Mouse (Mus musculus) heart, adult 2 months (tissue): ENCODE data around the gene Txnrd1. TPM values are rescaled to one million over a fixed set of nuclear protein-coding genes. Genes with fewer than 3 reads are reported as not detected.

Experiments
- DNase-seq, 2 experiments: peaks; one replicate each; pipeline ENCODE4 v3.0.0; 2021
- H3K27ac ChIP-seq: fragments of 200-600 bp; 2 replicates; pipeline ENCODE4 v1.8.1; 2022
- H3K27me3 ChIP-seq: fragments of 200-500 bp; 2 replicates; pipeline ENCODE4 v1.6.1; 2012; ENCODE audit warnings: mild to moderate bottlenecking, low read length, inconsistent platforms, mixed read lengths; ENCODE audit not compliant: control insufficient read depth, insufficient read depth
- H3K36me3 ChIP-seq: fragments of 200-500 bp; 2 replicates; pipeline ENCODE4 v1.6.1; 2012; ENCODE audit warnings: low read length, inconsistent platforms; ENCODE audit not compliant: control insufficient read depth, insufficient read depth
- H3K4me1 ChIP-seq: fragments of 200-500 bp; 2 replicates; pipeline ENCODE4 v1.6.1; 2011; ENCODE audit warnings: low read length; ENCODE audit not compliant: control insufficient read depth, insufficient read depth
- H3K4me3 ChIP-seq: fragments of 200-600 bp; 2 replicates; pipeline ENCODE4 v1.8.1; 2022
- H3K79me2 ChIP-seq: fragments of 200-500 bp; replicated peaks from 2 replicates; pipeline ENCODE4 v1.6.1; 2012; ENCODE audit warnings: mild to moderate bottlenecking, inconsistent platforms, low read length, moderate library complexity, mixed read lengths; ENCODE audit not compliant: control insufficient read depth, insufficient read depth
- H3K9ac ChIP-seq: fragments of 200-500 bp; 2 replicates; pipeline ENCODE4 v1.6.1; 2012; ENCODE audit warnings: low read depth, mild to moderate bottlenecking, control low read depth, inconsistent platforms, low read length, mixed read lengths
- CTCF ChIP-seq: fragments of 200-600 bp; IDR thresholded peaks from 2 replicates; pipeline ENCODE4 v1.8.1; 2022; ENCODE audit warnings: antibody characterized with exemption, mild to moderate bottlenecking, moderate library complexity
- EP300 ChIP-seq: fragments of 200-500 bp; IDR thresholded peaks from 2 replicates; pipeline ENCODE4 v1.6.1; 2011; ENCODE audit warnings: low read depth, low read length, control low read depth; ENCODE audit not compliant: insufficient read depth
- POLR2A ChIP-seq: fragments of 200-500 bp; IDR thresholded peaks from 2 replicates; pipeline ENCODE4 v1.6.1; 2011; ENCODE audit warnings: mild to moderate bottlenecking, low read depth, low read length, control low read depth; ENCODE audit not compliant: insufficient read depth
- WGBS: fragments of 180-500 bp; shearing (Covaris S2); methylation state at CpG from one replicate; pipeline ENCODE4 v1.1.7; 2018; 5-methylcytosine and 5-hydroxymethylcytosine counted together
- intact Hi-C: fragments of 180-260 bp; cut with DNase I; formaldehyde crosslinking; loops from one replicate; pipeline ENCODE4 v1.15.1; 2025
- polyA plus RNA-seq: library from polyadenylated mRNA; depleted of rRNA; stranded (reverse); fragments of >200 nt; gene quantifications from 2 replicates; pipeline ENCODE4 v1.2.3, GENCODE M21; 2012; rRNA removed
- total RNA-seq, 2 experiments: library from RNA; stranded (reverse); gene quantifications; 2 replicates each; pipeline ENCODE4 v1.2.3; 2021

Txnrd1 gene
- total and polyA plus RNA-seq, 3 experiments = 21.3 to 61.1 (median 56.8) TPM

DNA sequence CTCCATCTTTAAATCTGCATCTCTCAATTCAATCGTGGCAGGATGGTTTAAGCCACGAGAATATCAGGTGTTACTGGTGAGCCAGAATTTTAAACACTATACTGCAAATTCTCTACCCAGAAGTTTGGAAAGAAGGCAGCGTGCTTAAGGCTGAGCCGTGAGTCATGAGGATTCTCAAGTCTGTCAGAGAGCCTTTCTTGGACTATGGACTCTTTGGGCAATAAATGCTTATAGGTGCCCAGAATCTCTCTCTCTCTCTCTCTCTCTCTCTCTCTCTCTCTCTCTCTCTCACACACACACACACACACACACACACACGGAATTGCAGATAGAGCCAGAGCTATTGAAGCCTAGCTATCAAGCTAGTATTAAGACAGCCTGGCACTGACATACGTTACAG is 102.0 kb downstream of the Txnrd1 start:
- H3K27me3 ChIP-seq = no peaks in the 10 kb centered on the region
- no peak overlapping the region for H3K9ac ChIP-seq
- DNase-seq = no peak
- TF ChIP-seq EP300 = no peak
- TF ChIP-seq CTCF = no peak
- no peak for TF ChIP-seq POLR2A
- WGBS = 80% methylated on average over 6 of the region's 6 CpGs
- no peaks in the 10 kb centered on the region for H3K79me2 ChIP-seq
- no peaks in the 10 kb centered on the region for H3K4me1 ChIP-seq
- intact Hi-C loops = no loop called here
- no peak overlapping the region for H3K27ac ChIP-seq
- H3K4me3 ChIP-seq = no peak overlapping the region
- H3K36me3 ChIP-seq = no peaks in the 10 kb centered on the region

Other genes with a start within 250 kb of the Txnrd1 start
- 10 to 100 TPM; 22.3 to 29.5 TPM for gene 1190007I07Rik, start 210.7 kb upstream of the Txnrd1 start, total RNA-seq
- gene 1190007I07Rik, start 210.7 kb upstream of the Txnrd1 start, polyA plus RNA-seq = 29.5 and 44.6 TPM in 2 replicates
- gene Tdg, start 204.1 kb upstream of the Txnrd1 start, total RNA-seq = 10 to 100 TPM in 1 of 2 experiments, 1 to 10 TPM in 1; 9.8 to 11.1 TPM
- 10.5 and 16.7 TPM in 2 replicates for gene Tdg, start 204.1 kb upstream of the Txnrd1 start, polyA plus RNA-seq
- 1 to 10 TPM; 2.2 to 2.8 TPM for gene Glt8d2, start 143.3 kb upstream of the Txnrd1 start, total RNA-seq
- gene Glt8d2, start 143.3 kb upstream of the Txnrd1 start, polyA plus RNA-seq = 3.0 and 3.5 TPM in 2 replicates
- 10 to 100 TPM; 29.1 to 29.8 TPM for gene Hcfc2, start 137.8 kb upstream of the Txnrd1 start, total RNA-seq
- 11.2 and 19.6 TPM in 2 replicates for gene Hcfc2, start 137.8 kb upstream of the Txnrd1 start, polyA plus RNA-seq
- 10 to 100 TPM; 13.9 to 14.1 TPM for gene Nfyb, start 69.8 kb upstream of the Txnrd1 start, total RNA-seq
- 7.5 and 11.9 TPM in 2 replicates for gene Nfyb, start 69.8 kb upstream of the Txnrd1 start, polyA plus RNA-seq
- under 1 TPM; 0.45 to 0.63 TPM for gene Eid3, start 32.7 kb downstream of the Txnrd1 start, total RNA-seq
- gene Eid3, start 32.7 kb downstream of the Txnrd1 start, polyA plus RNA-seq = 0.18 and 0.21 TPM in 2 replicates
- gene Chst11, start 151.5 kb downstream of the Txnrd1 start, total RNA-seq = 1 to 10 TPM; 3.1 to 3.2 TPM
- 4.5 and 6.8 TPM in 2 replicates for gene Chst11, start 151.5 kb downstream of the Txnrd1 start, polyA plus RNA-seq